Mouse (Mus musculus) small intestine, adult 2 months (tissue): ENCODE results near the gene Fign. TPM values are rescaled to one million over a fixed set of nuclear protein-coding genes. Genes with fewer than 3 reads are reported as not detected.

Experiments
- H3K27ac ChIP-seq: fragments of 200-500 bp; 2 replicates; pipeline ENCODE4 v1.5.1; 2012; ENCODE audit warnings: low read depth, low read length, control low read depth, inconsistent platforms; ENCODE audit not compliant: insufficient read depth
- H3K27me3 ChIP-seq: fragments of 200-500 bp; 2 replicates; pipeline ENCODE4 v1.6.1; 2012; ENCODE audit warnings: mild to moderate bottlenecking, moderate library complexity, low read length, inconsistent platforms; ENCODE audit not compliant: control insufficient read depth, insufficient read depth
- H3K36me3 ChIP-seq: fragments of 200-500 bp; 2 replicates; pipeline ENCODE4 v1.6.1; 2012; ENCODE audit warnings: mild to moderate bottlenecking, low read length, control low read depth, inconsistent platforms; ENCODE audit not compliant: control insufficient read depth, insufficient read depth
- H3K4me1 ChIP-seq: fragments of 200-500 bp; 2 replicates; pipeline ENCODE4 v1.6.1; 2012; ENCODE audit warnings: low read length, inconsistent platforms, mixed read lengths; ENCODE audit not compliant: control insufficient read depth, insufficient read depth, insufficient read length
- H3K4me3 ChIP-seq: fragments of 200-500 bp; 2 replicates; pipeline ENCODE4 v1.5.1; 2012; ENCODE audit warnings: low read depth, mild to moderate bottlenecking, control low read depth, inconsistent platforms, low read length, moderate library complexity
- CTCF ChIP-seq: fragments of 200-500 bp; IDR thresholded peaks from 2 replicates; pipeline ENCODE4 v1.5.1; 2012; ENCODE audit warnings: low read depth, mild to moderate bottlenecking, control low read depth, inconsistent platforms, low read length, moderate library complexity, mixed read lengths; ENCODE audit not compliant: insufficient replicate concordance, insufficient read length; ENCODE audit errors: extremely low read depth
- POLR2A ChIP-seq: fragments of 200-500 bp; IDR thresholded peaks from 2 replicates; pipeline ENCODE4 v1.6.1; 2012; ENCODE audit warnings: low read depth, mild to moderate bottlenecking, control low read depth, inconsistent platforms, low read length, moderate library complexity
- WGBS: fragments of 180-500 bp; shearing (Covaris S2); methylation state at CpG from one replicate; pipeline ENCODE4 v1.1.7; 2018; 5-methylcytosine and 5-hydroxymethylcytosine counted together
- polyA plus RNA-seq: library from polyadenylated mRNA; depleted of rRNA; stranded (reverse); fragments of >200 nt; gene quantifications from 2 replicates; pipeline ENCODE4 v1.2.3, GENCODE M21; 2012; rRNA removed

Gene Fign
- polyA plus RNA-seq, result 0.22 and 0.28 TPM in 2 replicates

DNA sequence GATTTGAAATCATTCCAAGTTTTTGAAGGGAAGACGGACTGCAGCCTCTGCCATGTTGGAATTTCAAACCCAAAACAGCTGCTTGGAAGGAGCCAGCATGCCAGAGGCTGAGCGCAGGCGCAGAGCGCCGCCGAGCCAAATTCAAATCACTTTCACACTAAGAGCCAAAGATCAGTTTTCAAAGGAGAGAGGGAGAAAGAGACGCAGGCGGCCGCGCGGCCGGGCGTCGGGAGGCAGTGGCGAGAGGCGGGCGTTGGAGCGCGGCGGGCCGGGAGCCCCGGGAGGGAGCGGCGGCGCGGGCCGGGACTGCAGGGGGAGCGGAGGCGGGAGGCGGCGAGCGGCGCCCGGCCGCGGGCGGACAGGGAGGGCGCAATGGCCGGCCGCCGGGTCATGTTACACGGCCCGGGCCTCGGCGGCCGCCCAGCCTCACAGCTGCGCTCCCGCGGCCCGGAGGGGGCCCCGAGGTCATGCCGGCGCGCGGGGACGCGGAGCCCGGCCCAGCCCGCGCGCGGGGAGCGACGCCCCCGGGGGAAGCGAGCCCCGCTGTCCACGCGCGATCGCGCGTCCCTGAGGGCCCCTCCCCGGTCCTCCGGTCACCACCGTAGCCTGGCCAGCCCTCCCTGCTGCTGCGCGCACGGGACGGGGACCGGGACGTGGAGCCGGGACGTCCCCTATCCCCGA, at the start of gene Fign:
Fign (minus strand) TSS at position 102 of the 681 bp plus-strand sequence.
- WGBS, result 2% methylated on average over 84 of the region's 85 CpGs
- no peaks in the 10 kb centered on the region for H3K36me3 ChIP-seq
- H3K4me3 ChIP-seq, result peak within 1 kb of the TSS; percentile 67
- H3K27ac ChIP-seq, result no peak within 1 kb of the TSS
- no peaks in the 10 kb centered on the region for H3K4me1 ChIP-seq
- TF ChIP-seq POLR2A (no peak), CTCF (no peak)
- H3K27me3 ChIP-seq, result peaks cover 11% of the 10 kb centered on the region

DNA sequence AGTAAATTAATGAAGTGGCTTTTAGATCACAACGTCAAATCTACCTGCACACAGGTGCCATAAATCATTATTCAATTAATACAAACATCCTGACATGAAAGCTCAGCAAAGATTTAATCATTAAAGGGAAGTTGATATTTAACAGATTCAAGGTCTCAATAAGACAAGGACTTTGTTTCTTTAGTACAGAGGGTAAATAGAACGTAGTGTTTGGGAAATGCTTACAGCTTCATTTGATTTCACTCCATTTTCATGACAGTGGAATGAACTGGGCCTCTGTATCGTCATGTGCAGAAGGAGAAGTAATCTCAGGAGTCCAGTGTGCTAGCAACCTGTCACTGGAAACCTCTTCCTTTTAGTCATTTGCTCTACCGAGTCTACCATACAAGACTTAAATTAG, 35.8 kb upstream of the Fign start:
- no peaks in the 10 kb centered on the region for H3K4me1 ChIP-seq
- TF ChIP-seq CTCF (no peak), POLR2A (no peak)
- no peaks in the 10 kb centered on the region for H3K27me3 ChIP-seq
- no peak overlapping the region for H3K27ac ChIP-seq
- H3K36me3 ChIP-seq, result no peaks in the 10 kb centered on the region
- 24% methylated on average over 4 of the region's 4 CpGs for WGBS
- H3K4me3 ChIP-seq, result no peak overlapping the region

DNA sequence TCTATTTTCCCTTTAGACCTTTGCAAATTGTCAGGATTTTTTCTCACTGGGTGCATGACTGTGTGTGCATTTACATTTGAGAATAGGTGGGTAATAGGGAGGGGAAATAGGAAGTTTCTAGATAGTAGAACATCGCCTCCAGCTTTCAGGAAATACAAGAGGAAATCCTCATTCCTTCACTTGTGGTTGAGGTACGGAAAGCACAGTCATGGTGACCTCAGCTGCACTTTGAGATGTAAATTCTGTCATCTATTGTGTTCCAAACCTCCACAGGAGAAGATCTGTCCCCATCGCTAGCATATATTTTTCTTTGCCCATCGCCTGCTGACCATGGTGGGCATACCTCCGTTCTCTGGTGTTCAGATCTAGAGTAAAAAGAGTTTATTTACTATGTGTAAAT, 22.7 kb upstream of the Fign start:
- Histone ChIP-seq H3K4me3 (no peak overlapping the region), H3K27ac (no peak overlapping the region), H3K27me3 (no peaks in the 10 kb centered on the region), H3K36me3 (no peaks in the 10 kb centered on the region), H3K4me1 (no peaks in the 10 kb centered on the region)
- WGBS, result 82% methylated on average over 5 of the region's 5 CpGs
- TF ChIP-seq POLR2A (no peak), CTCF (no peak)

DNA sequence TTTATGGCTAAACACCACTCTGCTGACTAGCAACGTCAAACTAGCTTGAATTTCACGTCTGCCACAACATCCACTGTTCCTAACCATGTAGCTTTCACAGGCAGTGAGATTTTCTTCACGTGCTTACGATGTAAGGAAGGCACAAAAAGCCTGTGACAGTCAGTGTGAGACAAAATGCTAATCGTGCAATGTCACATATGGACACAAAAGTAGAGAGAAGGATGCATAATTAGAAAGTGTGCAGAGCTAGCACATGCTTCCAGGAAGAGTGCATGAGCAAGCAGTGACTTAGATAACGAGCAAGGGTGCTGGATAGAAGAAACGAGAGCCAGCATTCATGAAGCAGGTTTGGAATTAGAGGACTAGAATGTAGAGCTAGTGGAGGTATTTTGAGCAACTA, 18.8 kb upstream of the Fign start:
- no peak overlapping the region for H3K4me3 ChIP-seq
- TF ChIP-seq POLR2A (no peak), CTCF (no peak)
- WGBS, result 65% methylated on average over 7 of the region's 7 CpGs
- no peak overlapping the region for H3K27ac ChIP-seq
- no peaks in the 10 kb centered on the region for H3K27me3 ChIP-seq
- no peaks in the 10 kb centered on the region for H3K36me3 ChIP-seq
- H3K4me1 ChIP-seq, result no peaks in the 10 kb centered on the region

GRCm38 (mm10) chr2:64111133-64111532, 13.3 kb upstream of the Fign start:
- Histone ChIP-seq H3K27ac (no peak overlapping the region), H3K4me1 (no peaks in the 10 kb centered on the region), H3K27me3 (no peaks in the 10 kb centered on the region), H3K36me3 (no peaks in the 10 kb centered on the region), H3K4me3 (no peak overlapping the region)
- TF ChIP-seq POLR2A, result no peak
- TF ChIP-seq CTCF, result no peak
- WGBS, result 82% methylated on average over 3 of the region's 3 CpGs

GRCm38 (mm10) chr2:64109860-64110259, 12.0 kb upstream of the Fign start:
- H3K4me1 ChIP-seq, result no peaks in the 10 kb centered on the region
- H3K4me3 ChIP-seq, result no peak overlapping the region
- no peak overlapping the region for H3K27ac ChIP-seq
- TF ChIP-seq CTCF, result no peak
- no peak for TF ChIP-seq POLR2A
- no peaks in the 10 kb centered on the region for H3K27me3 ChIP-seq
- no peaks in the 10 kb centered on the region for H3K36me3 ChIP-seq
- 87% methylated on average over 4 of the region's 4 CpGs for WGBS

DNA sequence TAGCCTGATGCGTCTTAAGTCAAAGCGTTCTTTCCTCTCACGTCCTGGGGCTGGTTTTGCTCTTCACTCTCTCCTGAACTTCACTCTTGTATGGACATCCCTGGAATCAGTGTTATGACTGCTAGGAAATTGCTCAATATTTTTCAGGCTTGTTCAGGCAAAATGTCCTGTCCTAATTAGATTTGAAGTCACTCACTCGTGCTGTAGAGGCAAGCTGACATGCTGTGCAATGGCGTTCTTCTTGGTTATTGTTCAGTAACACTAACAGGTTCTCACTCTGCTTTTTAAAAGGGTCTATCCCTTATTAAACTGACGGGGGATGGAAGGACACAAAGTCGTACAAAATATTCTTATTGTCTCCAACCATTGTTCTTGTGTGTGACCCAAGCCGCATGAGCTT, 10.2 kb upstream of the Fign start:
- Histone ChIP-seq H3K36me3 (no peaks in the 10 kb centered on the region), H3K4me3 (no peak overlapping the region), H3K27me3 (no peaks in the 10 kb centered on the region), H3K4me1 (no peaks in the 10 kb centered on the region), H3K27ac (no peak overlapping the region)
- WGBS, result 78% methylated on average over 8 of the region's 8 CpGs
- TF ChIP-seq CTCF, result no peak
- no peak for TF ChIP-seq POLR2A
